Mouse (Mus musculus) ovary, postnatal 36 days (tissue): ENCODE results near the gene Cad.

ENCODE experiments used
- DNase-seq: peaks from one replicate; pipeline ENCODE4 v3.0.0; 2022; ENCODE audit warnings: low spot score, mixed read lengths

Gene Cad

GRCm38 (mm10) chr5:31071059-31071458, 16.5 kb downstream of the Cad start:
- no peak for DNase-seq

- no peak for DNase-seq
Observed at GRCm38 (mm10) chr5:31071821-31072220, 17.2 kb downstream of the Cad start.

- no peak for DNase-seq
Observed at GRCm38 (mm10) chr5:31073176-31073575, 18.6 kb downstream of the Cad start.

- DNase-seq, result no peak
Observed at GRCm38 (mm10) chr5:31076346-31076745, 21.8 kb downstream of the Cad start.

GRCm38 (mm10) chr5:31080059-31080794, 25.6 kb downstream of the Cad start:
- DNase-seq, result no peak

GRCm38 (mm10) chr5:31080795-31081164, 26.2 kb downstream of the Cad start:
- no peak for DNase-seq

GRCm38 (mm10) chr5:31081386-31081785, 26.8 kb downstream of the Cad start:
- DNase-seq, result no peak

GRCm38 (mm10) chr5:31082355-31082754, 27.8 kb downstream of the Cad start:
- DNase-seq, result peak; percentile 50

- DNase-seq, result no peak
Observed at GRCm38 (mm10) chr5:31082935-31083625, 28.5 kb downstream of the Cad start.

GRCm38 (mm10) chr5:31083949-31084348, 29.4 kb downstream of the Cad start:
- DNase-seq, result no peak

- DNase-seq, result no peak
Observed at GRCm38 (mm10) chr5:31086606-31087005, 32.0 kb downstream of the Cad start.

- DNase-seq, result no peak
Observed at GRCm38 (mm10) chr5:31087131-31087530, 32.6 kb downstream of the Cad start.

GRCm38 (mm10) chr5:31092231-31092975, 37.8 kb downstream of the Cad start:
- DNase-seq, result no peak

- DNase-seq, result peak; percentile 45
Observed at GRCm38 (mm10) chr5:31093151-31094041, 38.8 kb downstream of the Cad start.

- DNase-seq, result no peak
Observed at GRCm38 (mm10) chr5:31094100-31094798, 39.7 kb downstream of the Cad start.

- DNase-seq, result peak; percentile 35
Observed at GRCm38 (mm10) chr5:31094799-31095691, 40.5 kb downstream of the Cad start.

- no peak for DNase-seq
Observed at GRCm38 (mm10) chr5:31095711-31096480, 41.3 kb downstream of the Cad start.

GRCm38 (mm10) chr5:31105814-31106335, 51.3 kb downstream of the Cad start, which contains the start of gene Dnajc5g:
Gene Dnajc5g (plus strand): TSS chr5:31106285.
- no peak for DNase-seq

- DNase-seq, result no peak
Observed at GRCm38 (mm10) chr5:31108000-31108490, 53.5 kb downstream of the Cad start, which contains the start of gene Slc30a3. Gene Slc30a3 (minus strand): TSS chr5:31108237.
